Mouse (Mus musculus) heart, postnatal 25 days (tissue): ENCODE results near the gene Gm813. TPM values are rescaled to one million over a fixed set of nuclear protein-coding genes. Genes with fewer than 3 reads are reported as not detected.

ENCODE experiments used
- DNase-seq: peaks from one replicate; pipeline ENCODE4 v3.0.0; 2022; ENCODE audit warnings: low spot score
- intact Hi-C: fragments of 180-260 bp; cut with DNase I; formaldehyde crosslinking; loops from one replicate; pipeline ENCODE4 v1.15.1; 2025
- total RNA-seq, 2 experiments: library from RNA; stranded (reverse); gene quantifications; 2 replicates each; pipeline ENCODE4 v1.2.3; 2021

Gm813 gene
- total RNA-seq, 2 experiments from 2014 or later = not detected

DNA sequence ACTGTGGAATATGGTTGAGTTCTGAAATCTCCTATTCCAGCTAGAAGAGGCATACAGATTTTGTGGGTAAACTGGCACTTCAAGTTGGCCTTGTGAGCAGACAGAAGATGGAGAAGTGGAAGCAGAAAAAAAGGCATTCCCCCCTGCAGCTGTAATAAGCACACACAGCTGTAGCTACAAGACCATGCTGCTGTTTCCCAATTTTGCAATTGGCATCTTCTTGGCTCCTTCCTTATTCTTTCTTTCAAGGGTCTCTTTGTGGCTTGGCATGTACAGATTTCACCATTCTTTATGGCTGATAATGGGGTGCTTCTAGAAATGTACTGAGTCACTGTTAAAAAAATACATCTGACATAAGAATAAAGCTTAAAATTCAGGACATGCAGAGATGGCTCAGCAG, 568 bp upstream of the Gm813 start:
- intact Hi-C loops = no loop called here
- DNase-seq = no peak

DNA sequence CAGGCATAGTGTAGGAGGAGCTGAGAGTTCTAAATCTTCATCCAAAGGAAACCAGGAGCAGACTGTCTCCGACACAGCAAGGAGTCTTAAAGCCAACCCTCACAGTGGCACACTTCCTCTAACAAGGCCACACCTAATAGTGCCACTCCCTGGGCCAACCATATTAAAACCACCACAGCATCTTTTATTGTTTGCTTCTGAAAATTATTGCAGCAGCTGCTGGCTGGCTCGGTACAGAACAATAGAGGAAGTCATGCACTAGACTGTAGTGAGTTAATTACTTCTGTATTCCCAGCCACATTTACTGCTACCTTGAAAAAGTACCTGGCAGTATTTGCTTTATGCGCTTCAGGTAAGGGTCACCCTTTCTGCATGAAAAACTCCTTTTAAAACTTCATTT, 3.8 kb downstream of the Gm813 start:
- intact Hi-C loops = no loop called here

DNA sequence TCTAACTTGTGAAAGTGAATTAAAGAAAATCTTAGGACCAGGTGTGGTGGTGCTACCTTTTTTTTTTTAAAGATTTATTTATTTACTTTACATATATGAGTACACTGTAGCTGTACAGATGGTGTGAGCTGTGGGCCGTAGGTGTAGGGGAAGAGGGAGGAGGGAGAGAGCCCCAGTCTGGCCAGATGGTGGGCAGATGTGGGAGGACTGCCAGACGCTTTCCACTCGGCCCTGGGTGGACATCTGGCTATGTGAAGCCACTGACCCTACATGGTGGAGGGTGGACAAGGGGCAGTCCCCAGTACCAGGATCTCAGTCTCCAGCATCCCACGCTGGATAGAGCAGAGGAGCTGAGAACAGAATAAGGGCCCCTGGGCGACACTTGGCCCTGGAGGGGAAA, 9.7 kb downstream of the Gm813 start:
- no peak for DNase-seq
- intact Hi-C loops = loop anchor here (5.0 kb wide), 1 partner anchor 80 kb away; no protein-coding TSS in a partner anchor

More for the DNA sequence above, 3.8 kb downstream of the Gm813 start:
- DNase-seq = no peak

DNA sequence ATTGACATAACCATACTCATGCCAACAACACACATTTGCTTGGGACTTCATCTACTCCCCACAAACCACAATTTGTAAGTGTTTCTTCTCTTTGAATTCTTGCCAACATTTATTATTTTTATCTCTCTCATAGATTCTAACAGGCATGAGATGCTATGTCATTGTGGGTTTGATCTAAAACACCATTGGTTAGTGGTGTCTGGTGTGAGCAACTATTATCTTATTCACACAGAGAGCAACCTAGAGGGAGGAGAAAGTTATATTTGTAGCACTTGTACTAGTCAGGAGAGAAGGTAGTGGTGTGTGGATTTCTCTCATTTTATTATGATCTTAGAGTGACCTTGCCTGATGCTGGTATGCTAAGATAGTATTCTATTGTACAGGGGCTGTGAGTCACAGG, 12.1 kb downstream of the Gm813 start:
- intact Hi-C loops = loop anchor here (5.0 kb wide), 1 partner anchor 77 kb away; no protein-coding TSS in a partner anchor

DNA sequence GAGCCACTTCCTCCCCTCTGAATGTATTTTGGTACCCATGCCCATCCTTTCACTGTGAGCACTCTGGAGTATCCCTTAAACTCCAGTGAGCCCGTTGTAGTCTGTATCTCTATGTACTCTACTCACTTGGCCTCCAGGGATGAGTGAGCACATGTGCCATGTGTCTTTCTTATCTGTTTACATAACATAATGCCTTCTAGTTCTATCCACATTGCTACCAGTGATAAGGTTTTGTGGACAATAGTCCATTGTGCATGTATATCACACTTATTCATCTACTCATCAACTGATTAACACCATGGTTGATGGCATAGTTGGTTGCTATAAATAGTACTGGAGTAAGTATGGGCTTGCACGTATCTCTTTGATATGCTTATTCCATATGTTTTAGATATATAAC, 12.9 kb downstream of the Gm813 start:
- intact Hi-C loops = no loop called here

More for the DNA sequence above, 12.1 kb downstream of the Gm813 start:
- no peak for DNase-seq

DNA sequence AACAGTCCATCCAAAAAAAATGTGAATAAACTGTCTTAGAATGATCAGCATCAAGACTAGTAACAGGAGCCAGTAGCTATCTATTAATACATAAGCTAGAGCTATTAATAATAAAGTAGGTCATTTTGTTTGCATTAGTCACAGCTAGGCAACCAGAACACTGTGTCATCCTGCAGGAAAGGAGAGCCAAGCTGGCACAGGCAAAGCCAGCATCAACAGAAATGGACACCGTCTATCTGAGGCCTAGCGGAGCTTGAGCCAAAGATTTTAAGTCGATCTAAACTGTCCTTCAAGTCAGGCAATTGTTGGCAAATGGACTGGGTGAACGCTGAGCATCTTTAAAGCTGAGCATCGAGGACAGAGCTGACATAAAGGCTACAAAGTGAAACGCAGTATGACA, 15.9 kb downstream of the Gm813 start:
- no peak for DNase-seq
- intact Hi-C loops = no loop called here

More for the DNA sequence above, 12.9 kb downstream of the Gm813 start:
- no peak for DNase-seq

DNA sequence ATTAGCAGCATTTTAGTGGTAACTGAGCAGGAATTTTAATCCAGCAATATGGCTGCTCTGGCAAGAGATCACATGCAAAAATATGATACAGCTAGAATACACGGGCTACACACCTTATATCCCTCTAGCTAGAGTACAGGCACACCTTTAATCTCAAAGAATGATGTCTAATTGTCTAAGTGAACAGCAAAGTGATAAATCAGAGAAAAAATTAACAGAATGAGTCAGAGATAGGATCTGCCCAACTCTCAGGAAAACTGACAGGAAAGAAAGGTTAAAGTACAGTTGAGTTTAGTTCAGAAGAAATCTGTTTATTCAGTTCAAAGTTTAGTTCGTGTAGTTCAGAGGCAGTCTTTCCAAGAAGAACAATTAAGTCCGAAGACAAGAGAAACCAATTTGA, 25.5 kb downstream of the Gm813 start:
- intact Hi-C loops = no loop called here
- DNase-seq = no peak

DNA sequence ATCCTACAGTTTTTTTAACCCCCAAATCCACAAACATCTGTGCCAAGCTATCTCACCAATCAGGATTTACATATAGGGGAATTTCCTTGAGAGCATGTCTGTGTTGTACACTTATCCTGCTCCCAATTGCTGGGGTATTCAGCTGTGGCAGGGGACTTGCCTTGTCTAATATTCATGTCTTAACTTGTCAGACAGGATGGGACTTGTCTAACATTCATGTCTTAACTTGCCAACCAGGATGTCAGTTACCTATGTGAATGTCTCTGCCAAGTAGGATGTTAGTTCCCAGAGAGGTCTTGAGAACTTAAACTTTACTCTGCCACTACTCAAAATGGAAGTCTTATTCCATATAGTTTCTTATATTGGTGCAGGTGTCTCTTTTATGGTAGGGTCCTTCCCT, 27.3 kb downstream of the Gm813 start:
- DNase-seq = no peak
- intact Hi-C loops = no loop called here

DNA sequence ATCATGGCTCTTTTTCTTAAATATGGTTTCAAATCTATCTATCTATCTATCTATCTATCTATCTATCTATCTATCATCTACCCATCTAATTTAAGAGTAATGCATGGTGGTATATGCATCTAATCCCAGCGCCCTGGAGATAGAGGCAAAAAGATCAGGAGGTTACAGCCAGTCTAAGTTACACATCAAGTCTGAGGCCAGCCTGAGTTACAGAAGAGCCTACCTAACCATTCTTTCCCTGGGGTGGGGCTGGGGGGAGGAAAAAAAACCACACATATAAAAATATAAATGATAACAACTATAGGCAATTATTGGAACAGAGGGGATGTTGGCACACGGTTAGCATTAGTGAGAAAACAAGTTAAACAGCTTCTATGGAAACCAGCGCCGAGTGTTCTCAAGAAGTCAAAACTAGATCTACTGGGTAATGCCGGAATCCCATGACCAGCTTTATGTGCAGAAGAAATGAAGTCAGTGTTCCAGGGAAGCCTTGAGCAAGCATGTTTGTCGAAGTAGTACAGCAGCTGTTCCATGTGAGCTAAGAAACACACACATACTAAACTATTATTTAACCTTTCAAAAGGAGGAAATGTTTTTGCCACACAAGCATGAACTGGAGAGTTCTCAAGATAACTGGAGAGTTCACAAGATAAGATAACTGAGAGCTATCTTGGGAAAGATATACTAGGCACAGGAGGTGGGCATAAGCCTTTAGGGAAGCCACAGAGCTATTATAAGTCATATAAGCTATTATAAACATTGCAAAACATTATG, 42.6 kb downstream of the Gm813 start:
- intact Hi-C loops = no loop called here
- no peak for DNase-seq

DNA sequence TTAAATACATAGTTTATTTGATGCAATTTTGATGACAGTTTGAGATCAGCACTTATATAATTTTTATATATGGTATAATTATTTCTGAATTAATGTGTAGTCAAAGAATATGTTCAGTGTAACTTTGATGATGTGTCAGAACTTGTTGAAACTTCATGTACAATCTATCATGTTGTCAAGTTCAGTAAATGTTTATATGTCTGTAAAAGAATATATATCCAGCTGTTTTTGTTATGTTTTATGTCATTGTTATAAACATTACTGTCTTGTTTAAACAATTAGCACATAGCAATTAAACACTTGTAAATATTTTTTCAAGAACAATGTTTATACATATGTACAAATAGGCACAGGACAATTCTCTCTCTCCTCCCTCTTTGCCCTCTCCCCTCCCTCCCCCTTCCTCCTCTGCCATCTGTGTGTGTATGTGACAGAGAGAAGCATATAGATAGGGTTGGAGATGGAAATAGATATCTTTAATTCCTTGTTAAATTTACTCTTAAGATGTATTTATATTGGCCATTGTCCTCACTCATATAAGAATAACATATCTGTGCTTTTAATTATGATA, 46.0 kb downstream of the Gm813 start:
- intact Hi-C loops = no loop called here
- no peak for DNase-seq

Other genes starting within 250 kb of the Gm813 start
- gene Dcbld2, start 208.5 kb downstream of the Gm813 start, total RNA-seq = 10 to 100 TPM; 17.8 to 19.2 TPM
- gene St3gal6, start 92.7 kb downstream of the Gm813 start, total RNA-seq = 10 to 100 TPM; 40.6 to 44.7 TPM
- gene E330017A01Rik, start 21.8 kb upstream of the Gm813 start, total RNA-seq = not detected
- 10 to 100 TPM; 35.3 to 40.8 TPM for gene Cpox, start 53.3 kb upstream of the Gm813 start, total RNA-seq
- gene Gpr15, start 102.1 kb upstream of the Gm813 start, total RNA-seq = not detected
- gene Cldnd1, start 110.9 kb upstream of the Gm813 start, total RNA-seq = 10 to 100 TPM; 55.7 to 59.6 TPM
- not detected for gene Olfr172, start 146.2 kb upstream of the Gm813 start, total RNA-seq
- not detected for gene Olfr173, start 183.3 kb upstream of the Gm813 start, total RNA-seq
- not detected for gene Olfr175-ps1, start 209.8 kb upstream of the Gm813 start, total RNA-seq